ENCODE assay signal across 8 mouse cellular contexts in genomic region chr19:42147170-42147768, GRCm38 (mm10). TPM values are rescaled to one million over a fixed set of nuclear protein-coding genes. Genes with fewer than 3 reads are reported as not detected.
A peak's percentile ranks its signal among the peaks of the same experiment; 100 is the strongest.
DNase-seq lines count a peak whose midpoint lies in the region; ATAC-seq and TF ChIP-seq lines count a peak whose summit lies in the region.

Gene Marveld1, plus strand, starts transcription at chr19:42147400.

- ATAC-seq in hindbrain, embryonic 13.5 days (ENCODE audit: low FRiP score), result peak; percentile 16; the same call in 1 of the 2 replicates
- ATAC-seq in limb, embryonic 12.5 days (ENCODE audit: insufficient number of reproducible peaks, insufficient read depth, low FRiP score, low TSS enrichment, low read depth), result peak; percentile 57; the same call in 1 of the 2 replicates
- ATAC-seq in midbrain, embryonic 11.5 days (ENCODE audit: low FRiP score), result peak; percentile 42; the same call in 1 of the 2 replicates

- H3K27ac ChIP-seq in gastrocnemius, adult 2 months, result peak within 1 kb of the TSS; percentile 95
- peak within 1 kb of the TSS; percentile 48; the same call in 1 of the 2 replicates for H3K27ac ChIP-seq in hindbrain, embryonic 13.5 days
- peak within 1 kb of the TSS; percentile 92 for H3K27ac ChIP-seq in limb, embryonic 12.5 days
- H3K27ac ChIP-seq in midbrain, embryonic 11.5 days (ENCODE audit: low read depth, low read length), result no peak within 1 kb of the TSS

- WGBS in hindbrain, embryonic 13.5 days, result under 1% methylated on average over 38 of the region's 57 CpGs
- under 1% methylated on average over 30 of the region's 57 CpGs for WGBS in limb, embryonic 12.5 days
- WGBS in midbrain, embryonic 11.5 days, result under 1% methylated on average over 40 of the region's 57 CpGs

- no peaks in the 10 kb centered on the region for H3K36me3 ChIP-seq in hindbrain, embryonic 13.5 days
- peaks cover 13% of the 10 kb centered on the region for H3K36me3 ChIP-seq in limb, embryonic 12.5 days
- no peaks in the 10 kb centered on the region for H3K36me3 ChIP-seq in midbrain, embryonic 11.5 days (ENCODE audit: control insufficient read depth, insufficient read depth, low read length)

- H3K4me2 ChIP-seq in hindbrain, embryonic 13.5 days, result peak within 1 kb of the TSS; percentile 78
- H3K4me2 ChIP-seq in limb, embryonic 12.5 days, result peak within 1 kb of the TSS; percentile 83
- peak within 1 kb of the TSS; percentile 81 for H3K4me2 ChIP-seq in midbrain, embryonic 11.5 days

- TF ChIP-seq CTCF in gastrocnemius, adult 2 months (IDR thresholded peaks at IDR 0.05), result no peak

- peak; percentile 79 for DNase-seq in R1 (ENCODE audit: low read depth, low spot score)
- peak; percentile 55 for DNase-seq in cerebellum, adult 8-10 months
- DNase-seq in gastrocnemius, adult 2 months, result peak; percentile 87
- peak; percentile 92 for DNase-seq in midbrain, embryonic 11.5 days (ENCODE audit: low spot score, missing footprints)
- peak; percentile 50 to 74 for DNase-seq in spleen, postnatal 4 days (ENCODE audit: low spot score in 2 of 2)
- no peak for DNase-seq in layer of hippocampus, adult 18-20 months (ENCODE audit: low spot score in 2 of 2)

- no peaks in the 10 kb centered on the region for H3K9me3 ChIP-seq in hindbrain, embryonic 13.5 days
- no peaks in the 10 kb centered on the region for H3K9me3 ChIP-seq in limb, embryonic 12.5 days
- H3K9me3 ChIP-seq in midbrain, embryonic 11.5 days (ENCODE audit: control insufficient read depth, low read length), result no peaks in the 10 kb centered on the region

- H3K4me1 ChIP-seq in hindbrain, embryonic 13.5 days (replicated peaks), result peaks cover 24% of the 10 kb centered on the region
- peaks cover 44% of the 10 kb centered on the region for H3K4me1 ChIP-seq in limb, embryonic 12.5 days (replicated peaks)
- H3K4me1 ChIP-seq in midbrain, embryonic 11.5 days (ENCODE audit: control insufficient read depth, insufficient read depth, low read length), result peaks cover 5% of the 10 kb centered on the region

- H3K9ac ChIP-seq in hindbrain, embryonic 13.5 days, result peak within 1 kb of the TSS; percentile 79
- H3K9ac ChIP-seq in limb, embryonic 12.5 days (replicated peaks), result peak within 1 kb of the TSS; percentile 88
- peak within 1 kb of the TSS; percentile 73 for H3K9ac ChIP-seq in midbrain, embryonic 11.5 days (ENCODE audit: low read length)

- intact Hi-C loops in gastrocnemius, adult 2 months (cut with DNase I), result no loop called here

- peak within 1 kb of the TSS; percentile 90 for H3K4me3 ChIP-seq in gastrocnemius, adult 2 months
- peak within 1 kb of the TSS; percentile 65 for H3K4me3 ChIP-seq in hindbrain, embryonic 13.5 days
- H3K4me3 ChIP-seq in limb, embryonic 12.5 days (replicated peaks), result peak within 1 kb of the TSS; percentile 74
- H3K4me3 ChIP-seq in midbrain, embryonic 11.5 days (ENCODE audit: low read depth, low read length), result peak within 1 kb of the TSS; percentile 59

- peaks cover 46% of the 10 kb centered on the region for H3K27me3 ChIP-seq in hindbrain, embryonic 13.5 days
- no peaks in the 10 kb centered on the region for H3K27me3 ChIP-seq in limb, embryonic 12.5 days
- peaks cover 28% of the 10 kb centered on the region for H3K27me3 ChIP-seq in midbrain, embryonic 11.5 days (ENCODE audit: control insufficient read depth, insufficient read depth, low read length)

RNA-seq across cellular contexts. Expression of gene Marveld1, which starts in this region (rescaled TPM):
- total RNA-seq in gastrocnemius, adult 2 months (2021), result 1 to 10 TPM; 4.8 to 7.2 TPM
- 1.5 and 1.7 TPM in 2 replicates for polyA plus RNA-seq in hindbrain, embryonic 13.5 days (2015; fragmentation: Nextera tagmentation; extraction: Ambion mirVana)
- 9.7 and 17.2 TPM in 2 replicates for polyA plus RNA-seq in limb, embryonic 12.5 days (2016; fragmentation: Nextera tagmentation; extraction: Ambion mirVana)
- polyA plus RNA-seq in midbrain, embryonic 11.5 days (2014; fragmentation: Nextera tagmentation; extraction: Ambion mirVana), result 5.3 and 5.9 TPM in 2 replicates
- total RNA-seq in layer of hippocampus, adult 18-20 months (2021), result 1 to 10 TPM; 5.1 to 5.8 TPM

Comparison
In these comparisons a context has a peak if more than half of its experiments do, and no peak if none do; other contexts are left out.
1. DNase-seq: peak in R1 (single experiment), cerebellum, adult 8-10 months (single experiment), gastrocnemius, adult 2 months (single experiment), midbrain, embryonic 11.5 days (single experiment) and spleen, postnatal 4 days (2 of 2); none in layer of hippocampus, adult 18-20 months (0 of 2).
2. Peak in every context shown above with its lines, with median percentiles within 50 percentile points of each other: H3K4me3 ChIP-seq, ATAC-seq, H3K4me2 ChIP-seq and H3K9ac ChIP-seq.